Mouse (Mus musculus) heart, adult 2 months (tissue): Measurements from ENCODE around the gene Eif4b. TPM values are rescaled to one million over a fixed set of nuclear protein-coding genes. Genes with fewer than 3 reads are reported as not detected.

Experiments
- DNase-seq, 2 experiments: peaks; one replicate each; pipeline ENCODE4 v3.0.0; 2021
- H3K27ac ChIP-seq: fragments of 200-600 bp; 2 replicates; pipeline ENCODE4 v1.8.1; 2022
- H3K27me3 ChIP-seq: fragments of 200-500 bp; 2 replicates; pipeline ENCODE4 v1.6.1; 2012; ENCODE audit warnings: mild to moderate bottlenecking, low read length, inconsistent platforms, mixed read lengths; ENCODE audit not compliant: control insufficient read depth, insufficient read depth
- H3K36me3 ChIP-seq: fragments of 200-500 bp; 2 replicates; pipeline ENCODE4 v1.6.1; 2012; ENCODE audit warnings: low read length, inconsistent platforms; ENCODE audit not compliant: control insufficient read depth, insufficient read depth
- H3K4me1 ChIP-seq: fragments of 200-500 bp; 2 replicates; pipeline ENCODE4 v1.6.1; 2011; ENCODE audit warnings: low read length; ENCODE audit not compliant: control insufficient read depth, insufficient read depth
- H3K4me3 ChIP-seq: fragments of 200-600 bp; 2 replicates; pipeline ENCODE4 v1.8.1; 2022
- H3K79me2 ChIP-seq: fragments of 200-500 bp; replicated peaks from 2 replicates; pipeline ENCODE4 v1.6.1; 2012; ENCODE audit warnings: mild to moderate bottlenecking, inconsistent platforms, low read length, moderate library complexity, mixed read lengths; ENCODE audit not compliant: control insufficient read depth, insufficient read depth
- H3K9ac ChIP-seq: fragments of 200-500 bp; 2 replicates; pipeline ENCODE4 v1.6.1; 2012; ENCODE audit warnings: low read depth, mild to moderate bottlenecking, control low read depth, inconsistent platforms, low read length, mixed read lengths
- CTCF ChIP-seq: fragments of 200-600 bp; IDR thresholded peaks from 2 replicates; pipeline ENCODE4 v1.8.1; 2022; ENCODE audit warnings: antibody characterized with exemption, mild to moderate bottlenecking, moderate library complexity
- EP300 ChIP-seq: fragments of 200-500 bp; IDR thresholded peaks from 2 replicates; pipeline ENCODE4 v1.6.1; 2011; ENCODE audit warnings: low read depth, low read length, control low read depth; ENCODE audit not compliant: insufficient read depth
- POLR2A ChIP-seq: fragments of 200-500 bp; IDR thresholded peaks from 2 replicates; pipeline ENCODE4 v1.6.1; 2011; ENCODE audit warnings: mild to moderate bottlenecking, low read depth, low read length, control low read depth; ENCODE audit not compliant: insufficient read depth
- WGBS: fragments of 180-500 bp; shearing (Covaris S2); methylation state at CpG from one replicate; pipeline ENCODE4 v1.1.7; 2018; 5-methylcytosine and 5-hydroxymethylcytosine counted together
- intact Hi-C: fragments of 180-260 bp; cut with DNase I; formaldehyde crosslinking; loops from one replicate; pipeline ENCODE4 v1.15.1; 2025
- polyA plus RNA-seq: library from polyadenylated mRNA; depleted of rRNA; stranded (reverse); fragments of >200 nt; gene quantifications from 2 replicates; pipeline ENCODE4 v1.2.3, GENCODE M21; 2012
- total RNA-seq, 2 experiments: library from RNA; stranded (reverse); gene quantifications; 2 replicates each; pipeline ENCODE4 v1.2.3; 2021

The Eif4b gene
- total and polyA plus RNA-seq, 3 experiments = 50.7 to 177 (median 138) TPM

DNA sequence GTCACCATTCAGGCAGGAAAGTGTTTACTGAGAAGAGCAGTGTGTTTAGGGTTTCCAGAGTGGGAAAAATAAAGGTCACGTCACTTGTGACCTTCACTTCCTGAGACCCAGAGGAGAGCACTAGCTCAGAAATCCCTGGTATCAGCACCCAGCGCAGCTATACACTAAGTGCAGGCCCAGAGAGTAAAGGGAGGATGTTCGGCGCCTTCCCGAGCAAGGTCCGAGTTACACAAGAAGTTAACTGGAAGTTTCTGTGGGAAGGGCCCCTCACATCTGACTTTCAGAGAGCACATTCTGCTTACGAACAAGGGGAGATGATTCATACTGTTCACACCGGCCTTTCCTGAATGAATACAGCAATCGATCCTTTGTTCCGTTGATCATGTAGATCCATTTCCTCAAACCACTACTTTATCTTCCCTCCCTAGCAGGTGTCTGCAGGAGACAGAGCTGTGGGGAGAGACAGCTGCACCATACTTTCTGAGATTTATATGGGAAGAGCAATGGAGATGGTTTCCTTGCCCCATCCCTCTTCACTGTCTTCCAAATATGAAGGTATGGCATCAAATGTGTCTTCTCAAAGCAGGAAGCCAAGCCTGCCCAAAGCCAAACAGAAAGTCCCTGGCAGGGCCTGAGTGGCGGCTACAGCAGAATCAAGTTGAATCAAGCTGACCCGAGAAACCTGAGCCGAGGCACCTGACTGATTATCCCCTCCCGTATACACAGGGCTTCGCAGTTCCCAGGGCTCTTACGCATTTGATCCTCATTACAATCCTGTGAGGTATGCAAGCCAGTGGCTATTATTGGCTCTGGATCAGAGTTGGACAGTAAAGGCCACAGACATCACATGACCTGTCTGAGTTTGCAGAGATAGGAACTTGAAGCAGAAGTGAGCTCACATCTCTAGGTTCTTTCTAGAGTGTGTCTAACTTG lies 39.2 kb upstream of the Eif4b start:
- intact Hi-C loops = no loop called here
- H3K27me3 ChIP-seq = no peaks in the 10 kb centered on the region
- no peaks in the 10 kb centered on the region for H3K79me2 ChIP-seq
- no peak overlapping the region for H3K9ac ChIP-seq
- no peak overlapping the region for H3K27ac ChIP-seq
- no peaks in the 10 kb centered on the region for H3K36me3 ChIP-seq
- no peaks in the 10 kb centered on the region for H3K4me1 ChIP-seq
- 53% methylated on average over 16 of the region's 16 CpGs for WGBS
- TF ChIP-seq CTCF (no peak), POLR2A (no peak), EP300 (no peak)
- H3K4me3 ChIP-seq = no peak overlapping the region
- no peak for DNase-seq

GRCm38 (mm10) chr15:102040277-102040676 lies 33.3 kb upstream of the Eif4b start:
- Histone ChIP-seq H3K79me2 (no peaks in the 10 kb centered on the region), H3K36me3 (no peaks in the 10 kb centered on the region), H3K4me3 (no peak overlapping the region), H3K4me1 (no peaks in the 10 kb centered on the region), H3K9ac (no peak overlapping the region), H3K27ac (no peak overlapping the region), H3K27me3 (no peaks in the 10 kb centered on the region)
- WGBS = 78% methylated on average over 4 of the region's 4 CpGs
- no peak for TF ChIP-seq POLR2A
- no peak for TF ChIP-seq EP300
- TF ChIP-seq CTCF = no peak
- intact Hi-C loops = no loop called here
- no peak for DNase-seq

DNA sequence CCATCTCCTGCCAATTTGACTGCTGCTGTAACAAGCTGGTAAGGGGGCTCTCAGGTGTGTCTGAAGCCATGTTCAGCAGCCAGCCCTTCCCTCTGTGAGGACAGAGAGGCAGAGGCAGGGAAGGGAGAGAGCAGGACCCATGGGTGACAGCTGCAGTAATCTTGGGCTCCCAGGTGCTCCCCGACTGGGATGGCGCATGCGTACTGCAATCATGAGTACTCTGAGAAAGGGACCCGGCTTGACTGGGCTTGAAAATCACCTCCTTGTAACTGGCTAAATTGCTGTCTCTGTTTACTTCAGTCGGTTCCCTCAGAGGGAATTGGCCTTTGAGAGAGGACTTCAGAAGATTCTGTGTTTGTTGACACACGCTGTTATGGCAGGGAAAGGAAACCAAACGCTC lies 31.6 kb upstream of the Eif4b start:
- no peak overlapping the region for H3K9ac ChIP-seq
- H3K27me3 ChIP-seq = no peaks in the 10 kb centered on the region
- H3K79me2 ChIP-seq = no peaks in the 10 kb centered on the region
- no peak overlapping the region for H3K27ac ChIP-seq
- no peak overlapping the region for H3K4me3 ChIP-seq
- H3K4me1 ChIP-seq = no peaks in the 10 kb centered on the region
- 68% methylated on average over 7 of the region's 7 CpGs for WGBS
- TF ChIP-seq EP300 (no peak), CTCF (no peak)
- no peak for DNase-seq
- no peaks in the 10 kb centered on the region for H3K36me3 ChIP-seq
- intact Hi-C loops = no loop called here

DNA sequence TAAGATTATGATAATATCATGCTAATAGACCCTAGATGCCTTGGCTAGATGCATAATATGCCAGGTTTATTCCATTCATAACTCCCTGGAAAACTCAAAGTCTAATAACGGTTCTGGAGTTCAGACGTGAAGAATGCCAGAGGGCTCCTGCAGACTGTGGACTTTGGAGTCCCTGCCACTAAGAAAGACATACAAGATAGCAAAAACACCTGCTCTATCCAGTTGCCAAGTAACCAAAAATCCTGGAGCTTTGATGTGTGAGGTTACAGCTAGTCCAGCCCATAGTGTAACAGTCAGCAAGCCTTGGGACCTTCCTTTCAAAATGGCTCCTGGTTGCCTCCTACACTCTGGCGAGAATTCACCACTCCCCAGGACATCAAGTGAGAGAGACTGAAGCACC lies 28.8 kb upstream of the Eif4b start:
- H3K4me1 ChIP-seq = no peaks in the 10 kb centered on the region
- intact Hi-C loops = no loop called here
- no peak overlapping the region for H3K9ac ChIP-seq
- no peak overlapping the region for H3K27ac ChIP-seq
- DNase-seq = no peak
- TF ChIP-seq POLR2A (no peak), EP300 (no peak), CTCF (no peak)
- WGBS = 79% methylated on average over 3 of the region's 3 CpGs
- no peaks in the 10 kb centered on the region for H3K79me2 ChIP-seq
- no peak overlapping the region for H3K4me3 ChIP-seq
- H3K36me3 ChIP-seq = no peaks in the 10 kb centered on the region
- H3K27me3 ChIP-seq = no peaks in the 10 kb centered on the region

DNA sequence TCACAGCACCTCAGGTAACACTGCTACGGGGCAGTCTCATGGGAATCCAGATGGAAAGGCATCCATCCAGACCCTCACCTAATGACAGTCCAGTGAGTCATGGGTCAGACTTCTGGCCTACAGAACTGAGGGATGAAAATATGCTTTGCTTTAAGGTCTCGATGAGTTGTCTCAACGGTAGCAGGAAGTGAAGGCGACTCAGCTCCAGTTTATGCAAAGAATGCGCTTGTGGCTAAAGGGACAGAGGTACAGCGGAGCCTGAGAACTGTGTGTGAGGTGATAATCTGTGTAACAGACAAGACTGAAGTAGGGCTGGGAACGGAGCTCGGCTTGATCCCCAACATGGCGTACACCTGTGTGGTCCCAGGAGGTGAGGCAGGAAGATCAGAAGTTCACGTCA lies 27.9 kb upstream of the Eif4b start:
- no peak for DNase-seq
- intact Hi-C loops = no loop called here
- 65% methylated on average over 10 of the region's 10 CpGs for WGBS
- Histone ChIP-seq H3K27me3 (no peaks in the 10 kb centered on the region), H3K79me2 (no peaks in the 10 kb centered on the region), H3K27ac (no peak overlapping the region), H3K36me3 (no peaks in the 10 kb centered on the region), H3K9ac (no peak overlapping the region), H3K4me1 (no peaks in the 10 kb centered on the region), H3K4me3 (no peak overlapping the region)
- TF ChIP-seq POLR2A (no peak), CTCF (no peak), EP300 (no peak)

GRCm38 (mm10) chr15:102048006-102048405 lies 25.6 kb upstream of the Eif4b start:
- no peak for DNase-seq
- Histone ChIP-seq H3K4me1 (no peaks in the 10 kb centered on the region), H3K27me3 (0 out of 2 replicates have a peak, but pooled peaks cover 1% of the 10 kb centered on the region), H3K9ac (no peak overlapping the region), H3K4me3 (no peak overlapping the region), H3K79me2 (no peaks in the 10 kb centered on the region), H3K36me3 (no peaks in the 10 kb centered on the region), H3K27ac (no peak overlapping the region)
- TF ChIP-seq EP300 = no peak
- WGBS = 75% methylated on average over 6 of the region's 6 CpGs
- intact Hi-C loops = no loop called here
